Mouse (Mus musculus) heart, adult 2 months (tissue): Measurements from ENCODE around the gene Tmem183a. TPM values are rescaled to one million over a fixed set of nuclear protein-coding genes. Genes with fewer than 3 reads are reported as not detected.
A peak's percentile ranks its signal among the peaks of the same experiment; 100 is the strongest.

Source experiments
- DNase-seq, 2 experiments: peaks; one replicate each; pipeline ENCODE4 v3.0.0; 2021
- H3K27ac ChIP-seq: fragments of 200-600 bp; 2 replicates; pipeline ENCODE4 v1.8.1; 2022
- H3K27me3 ChIP-seq: fragments of 200-500 bp; 2 replicates; pipeline ENCODE4 v1.6.1; 2012; ENCODE audit warnings: mild to moderate bottlenecking, low read length, inconsistent platforms, mixed read lengths; ENCODE audit not compliant: control insufficient read depth, insufficient read depth
- H3K36me3 ChIP-seq: fragments of 200-500 bp; 2 replicates; pipeline ENCODE4 v1.6.1; 2012; ENCODE audit warnings: low read length, inconsistent platforms; ENCODE audit not compliant: control insufficient read depth, insufficient read depth
- H3K4me1 ChIP-seq: fragments of 200-500 bp; 2 replicates; pipeline ENCODE4 v1.6.1; 2011; ENCODE audit warnings: low read length; ENCODE audit not compliant: control insufficient read depth, insufficient read depth
- H3K4me3 ChIP-seq: fragments of 200-600 bp; 2 replicates; pipeline ENCODE4 v1.8.1; 2022
- H3K79me2 ChIP-seq: fragments of 200-500 bp; replicated peaks from 2 replicates; pipeline ENCODE4 v1.6.1; 2012; ENCODE audit warnings: mild to moderate bottlenecking, inconsistent platforms, low read length, moderate library complexity, mixed read lengths; ENCODE audit not compliant: control insufficient read depth, insufficient read depth
- H3K9ac ChIP-seq: fragments of 200-500 bp; 2 replicates; pipeline ENCODE4 v1.6.1; 2012; ENCODE audit warnings: low read depth, mild to moderate bottlenecking, control low read depth, inconsistent platforms, low read length, mixed read lengths
- CTCF ChIP-seq: fragments of 200-600 bp; IDR thresholded peaks from 2 replicates; pipeline ENCODE4 v1.8.1; 2022; ENCODE audit warnings: antibody characterized with exemption, mild to moderate bottlenecking, moderate library complexity
- EP300 ChIP-seq: fragments of 200-500 bp; IDR thresholded peaks from 2 replicates; pipeline ENCODE4 v1.6.1; 2011; ENCODE audit warnings: low read depth, low read length, control low read depth; ENCODE audit not compliant: insufficient read depth
- POLR2A ChIP-seq: fragments of 200-500 bp; IDR thresholded peaks from 2 replicates; pipeline ENCODE4 v1.6.1; 2011; ENCODE audit warnings: mild to moderate bottlenecking, low read depth, low read length, control low read depth; ENCODE audit not compliant: insufficient read depth
- WGBS: fragments of 180-500 bp; shearing (Covaris S2); methylation state at CpG from one replicate; pipeline ENCODE4 v1.1.7; 2018; 5-methylcytosine and 5-hydroxymethylcytosine counted together
- intact Hi-C: fragments of 180-260 bp; cut with DNase I; formaldehyde crosslinking; loops from one replicate; pipeline ENCODE4 v1.15.1; 2025
- polyA plus RNA-seq: library from polyadenylated mRNA; depleted of rRNA; stranded (reverse); fragments of >200 nt; gene quantifications from 2 replicates; pipeline ENCODE4 v1.2.3, GENCODE M21; 2012
- total RNA-seq, 2 experiments: library from RNA; stranded (reverse); gene quantifications; 2 replicates each; pipeline ENCODE4 v1.2.3; 2021

Gene Tmem183a
- total and polyA plus RNA-seq, 3 experiments: 17.8 to 22.9 (median 18.7) TPM

DNA sequence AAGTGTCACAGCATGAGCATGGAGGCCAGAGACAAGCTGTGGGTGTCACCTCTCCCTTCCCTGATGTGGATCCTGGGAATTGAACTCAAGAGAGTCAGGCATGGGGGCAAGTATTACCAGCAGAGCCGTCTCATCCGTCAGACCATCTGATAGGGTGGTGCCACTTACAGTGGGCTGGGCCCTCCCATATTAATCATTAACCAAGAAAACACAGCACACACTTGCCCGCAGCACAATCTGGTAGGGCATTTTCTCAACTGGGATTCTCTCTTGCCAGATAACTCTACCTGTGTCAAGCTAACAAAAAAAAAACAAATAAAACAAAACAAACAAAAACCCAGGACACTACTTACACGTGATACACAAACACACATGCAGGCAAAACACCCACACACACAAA, 4.3 kb downstream of the Tmem183a start:
- Histone ChIP-seq H3K27ac (no peak overlapping the region), H3K36me3 (peaks cover 21% of the 10 kb centered on the region), H3K27me3 (no peaks in the 10 kb centered on the region), H3K9ac (no peak overlapping the region), H3K4me1 (peaks cover 3% of the 10 kb centered on the region; the same call in 1 of the 2 replicates), H3K79me2 (no peaks in the 10 kb centered on the region; the same call in 1 of the 2 replicates), H3K4me3 (no peak overlapping the region)
- WGBS: 78% methylated on average over 4 of the region's 4 CpGs
- TF ChIP-seq CTCF (no peak), POLR2A (no peak), EP300 (no peak)
- intact Hi-C loops: no loop called here
- DNase-seq: no peak

- intact Hi-C loops: no loop called here
- WGBS: 92% methylated on average over 2 of the region's 2 CpGs
- no peak overlapping the region for H3K27ac ChIP-seq
Observed at GRCm38 (mm10) chr1:134353326-134353725, 8.5 kb downstream of the Tmem183a start.

GRCm38 (mm10) chr1:134347791-134348190, 14.0 kb downstream of the Tmem183a start:
- intact Hi-C loops: no loop called here
- peaks cover 10% of the 10 kb centered on the region for H3K36me3 ChIP-seq
- no peak for DNase-seq

More at GRCm38 (mm10) chr1:134353326-134353725, 8.5 kb downstream of the Tmem183a start:
- Histone ChIP-seq H3K79me2 (no peaks in the 10 kb centered on the region), H3K9ac (no peak overlapping the region), H3K27me3 (no peaks in the 10 kb centered on the region), H3K4me1 (no peaks in the 10 kb centered on the region), H3K36me3 (peaks cover 14% of the 10 kb centered on the region), H3K4me3 (no peak overlapping the region)
- no peak for TF ChIP-seq POLR2A
- TF ChIP-seq CTCF: no peak
- TF ChIP-seq EP300: no peak
- DNase-seq: no peak

DNA sequence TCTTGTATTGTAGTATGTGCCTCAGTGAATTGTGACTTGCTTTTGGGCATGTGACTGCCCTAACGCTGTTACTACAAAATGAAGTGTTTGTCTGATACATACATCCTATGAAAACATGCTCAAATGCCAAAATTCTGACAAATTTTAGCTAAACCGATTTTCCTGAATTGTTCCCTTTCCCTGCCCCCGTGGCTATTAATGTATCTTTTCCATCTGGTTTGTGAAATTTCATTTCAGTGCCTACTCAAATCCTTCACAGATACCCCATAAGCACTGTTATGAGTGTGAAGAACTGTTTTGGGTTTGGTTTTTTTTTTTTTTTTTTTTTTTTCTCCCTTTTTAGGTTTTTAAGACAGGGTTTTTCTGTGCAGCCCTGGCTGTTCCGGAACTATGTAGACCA, 16.7 kb downstream of the Tmem183a start:
- no peak for TF ChIP-seq POLR2A
- TF ChIP-seq CTCF: no peak
- TF ChIP-seq EP300: no peak
- DNase-seq: no peak
- H3K4me1 ChIP-seq: no peaks in the 10 kb centered on the region; the same call in 1 of the 2 replicates
- WGBS: 79% methylated on average over 4 of the region's 4 CpGs
- H3K4me3 ChIP-seq: no peak overlapping the region
- H3K27me3 ChIP-seq: no peaks in the 10 kb centered on the region
- intact Hi-C loops: no loop called here
- no peak overlapping the region for H3K27ac ChIP-seq
- no peaks in the 10 kb centered on the region for H3K79me2 ChIP-seq
- no peak overlapping the region for H3K9ac ChIP-seq
- peaks cover 4% of the 10 kb centered on the region for H3K36me3 ChIP-seq

More at GRCm38 (mm10) chr1:134347791-134348190, 14.0 kb downstream of the Tmem183a start:
- no peaks in the 10 kb centered on the region; the same call in 1 of the 2 replicates for H3K4me1 ChIP-seq
- H3K9ac ChIP-seq: no peak overlapping the region
- H3K4me3 ChIP-seq: no peak overlapping the region
- H3K27me3 ChIP-seq: no peaks in the 10 kb centered on the region
- no peak overlapping the region for H3K27ac ChIP-seq
- 63% methylated on average over 9 of the region's 9 CpGs for WGBS
- H3K79me2 ChIP-seq: no peaks in the 10 kb centered on the region
- TF ChIP-seq EP300 (no peak), CTCF (no peak), POLR2A (no peak)

GRCm38 (mm10) chr1:134344005-134344950, 17.5 kb downstream of the Tmem183a start:
- no peaks in the 10 kb centered on the region for H3K79me2 ChIP-seq
- no peaks in the 10 kb centered on the region for H3K27me3 ChIP-seq
- peaks cover 4% of the 10 kb centered on the region for H3K36me3 ChIP-seq
- H3K27ac ChIP-seq: no peak overlapping the region
- intact Hi-C loops: no loop called here
- no peak for TF ChIP-seq EP300
- no peak for TF ChIP-seq CTCF
- TF ChIP-seq POLR2A: no peak
- WGBS: 8% methylated on average over 54 of the region's 54 CpGs
- H3K9ac ChIP-seq: no peak overlapping the region
- peak; percentile 54 to 59 for DNase-seq
- H3K4me1 ChIP-seq: no peaks in the 10 kb centered on the region; the same call in 1 of the 2 replicates
- no peak overlapping the region for H3K4me3 ChIP-seq

GRCm38 (mm10) chr1:134343567-134343966, 18.2 kb downstream of the Tmem183a start:
- DNase-seq: no peak
- Histone ChIP-seq H3K27me3 (no peaks in the 10 kb centered on the region), H3K36me3 (peaks cover 3% of the 10 kb centered on the region), H3K4me1 (no peaks in the 10 kb centered on the region; the same call in 1 of the 2 replicates), H3K4me3 (no peak overlapping the region), H3K9ac (no peak overlapping the region), H3K27ac (no peak overlapping the region), H3K79me2 (no peaks in the 10 kb centered on the region)
- TF ChIP-seq CTCF (no peak), POLR2A (no peak), EP300 (no peak)
- intact Hi-C loops: no loop called here
- WGBS: 43% methylated on average over 2 of the region's 2 CpGs
